Mouse (Mus musculus): Measurements from ENCODE around the gene Stard7.

DNA sequence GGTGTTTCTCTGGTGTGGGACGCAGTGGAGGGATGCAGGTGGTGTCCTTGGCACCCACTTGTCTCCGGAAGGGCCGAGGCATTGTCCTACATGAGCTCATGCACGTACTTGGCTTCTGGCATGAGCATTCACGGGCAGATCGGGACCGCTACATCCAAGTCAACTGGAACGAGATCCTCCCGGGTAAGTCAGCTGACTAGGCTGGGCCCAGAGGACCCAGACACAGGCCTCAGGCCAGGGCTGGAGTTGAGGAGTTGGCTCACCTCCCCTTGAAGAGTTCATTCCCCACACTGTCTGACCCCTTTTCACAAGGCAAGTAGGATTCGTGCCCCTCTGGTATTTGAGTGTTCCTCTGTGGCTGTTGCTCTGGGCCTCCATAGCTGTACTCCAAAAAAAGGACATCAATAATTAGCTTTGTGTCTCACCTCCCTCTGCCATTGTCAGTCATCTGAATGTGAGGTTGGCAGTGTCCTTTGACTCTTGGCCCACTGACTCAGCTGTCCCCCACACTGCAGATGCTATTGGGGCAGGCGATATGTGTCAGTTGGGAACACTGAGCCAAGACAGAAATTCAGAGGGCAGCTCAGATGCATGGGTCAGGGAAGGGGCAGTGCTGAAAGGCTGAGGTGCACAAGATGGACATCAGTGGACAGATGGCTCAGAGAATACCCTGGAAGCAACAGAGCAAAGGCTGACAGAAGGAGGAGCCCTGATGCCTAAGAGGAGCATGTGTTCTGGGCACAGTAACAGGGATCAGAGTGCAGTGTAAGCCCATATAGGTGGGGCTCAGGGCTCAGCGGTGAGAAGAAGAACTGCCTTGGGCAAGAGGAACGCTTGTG lies 77.3 kb downstream of the Stard7 start:
- TF ChIP-seq CTCF (IDR thresholded peaks at IDR 0.05; ENCODE audit: low read depth, low read length): no peak
- TF ChIP-seq POLR2A (IDR thresholded peaks at IDR 0.05; ENCODE audit: extremely low read depth, insufficient read depth, low read length): no peak

All from liver, adult 2 months (tissue).